In genomic region chr1:189185206-189185750, GRCm38 (mm10) we compare ENCODE assay signal across 13 mouse cellular contexts.
A peak's percentile ranks its signal among the peaks of the same experiment; 100 is the strongest.
DNase-seq lines count a peak whose midpoint lies in the region; ATAC-seq lines count a peak whose summit lies in the region.
"Had no signal": no experiment of that assay in that cellular context is flagged by ENCODE, and none has a peak within 500 bp of the region (broad histone marks: within the 10 kb centered on the region; RNA-seq: fewer than 3 reads in every experiment).

No protein-coding gene starts in this region.

- H3K27me3 ChIP-seq in embryonic facial prominence, embryonic 11.5 days (ENCODE audit: control insufficient read depth, insufficient read depth, low read length) = no peaks in the 10 kb centered on the region
- no peaks in the 10 kb centered on the region for H3K27me3 ChIP-seq in embryonic facial prominence, embryonic 10.5 days (replicated peaks; ENCODE audit: low read depth, poor library complexity, severe bottlenecking)
- no peaks in the 10 kb centered on the region for H3K27me3 ChIP-seq in forebrain, embryonic 11.5 days (ENCODE audit: control insufficient read depth, insufficient read depth, low read length)
- peaks cover 3% of the 10 kb centered on the region for H3K27me3 ChIP-seq in midbrain, embryonic 13.5 days
- H3K27me3 ChIP-seq: embryonic facial prominence, embryonic 12.5 days had no signal

- H3K4me3 ChIP-seq in embryonic facial prominence, embryonic 11.5 days (ENCODE audit: low read depth, low read length) = no peak overlapping the region
- H3K4me3 ChIP-seq in embryonic facial prominence, embryonic 10.5 days = no peak overlapping the region
- no peak overlapping the region for H3K4me3 ChIP-seq in forebrain, embryonic 11.5 days (ENCODE audit: low read depth, low read length)
- H3K4me3 ChIP-seq in midbrain, embryonic 13.5 days (replicated peaks) = no peak overlapping the region
- H3K4me3 ChIP-seq: embryonic facial prominence, embryonic 12.5 days had no signal

- H3K4me2 ChIP-seq in embryonic facial prominence, embryonic 11.5 days (ENCODE audit: low read depth, low read length) = no peak overlapping the region
- no peak overlapping the region for H3K4me2 ChIP-seq in forebrain, embryonic 11.5 days (ENCODE audit: low read depth, low read length, severe bottlenecking)
- H3K4me2 ChIP-seq in midbrain, embryonic 13.5 days (replicated peaks) = no peak overlapping the region
- H3K4me2 ChIP-seq: embryonic facial prominence, embryonic 12.5 days had no signal

- H3K27ac ChIP-seq in embryonic facial prominence, embryonic 11.5 days (replicated peaks; ENCODE audit: low read depth, low read length) = no peak overlapping the region
- no peak overlapping the region for H3K27ac ChIP-seq in embryonic facial prominence, embryonic 10.5 days (replicated peaks)
- peak overlapping the region; percentile 14; the same call in 1 of the 2 replicates for H3K27ac ChIP-seq in forebrain, embryonic 11.5 days (ENCODE audit: low read depth, low read length)
- H3K27ac ChIP-seq in midbrain, embryonic 13.5 days = peak overlapping the region; percentile 30; the same call in 1 of the 2 replicates
- H3K27ac ChIP-seq: embryonic facial prominence, embryonic 12.5 days had no signal

- DNase-seq in embryonic facial prominence, embryonic 11.5 days (ENCODE audit: low spot score) = no peak
- DNase-seq in embryonic facial prominence, embryonic 10.5 days (ENCODE audit: low spot score) = no peak
- DNase-seq in left cerebral cortex, postnatal 4 days = peak; percentile 14
- DNase-seq in left cerebral cortex, adult 9 months (ENCODE audit: low spot score in 2 of 2) = no peak
- DNase-seq in forebrain, embryonic 11.5 days (ENCODE audit: low spot score) = no peak
- DNase-seq in right cerebral cortex, postnatal 25 days = no peak
- DNase-seq in left cerebral cortex, postnatal 14 days (ENCODE audit: low spot score in 2 of 2) = no peak
- DNase-seq: layer of hippocampus, postnatal 36 days; lung, postnatal 36 days; thymus, adult 18-20 months had no signal

- intact Hi-C loops in left cerebral cortex, postnatal 4 days (cut with DNase I) = no loop called here
- intact Hi-C loops in left cerebral cortex, postnatal 14 days (cut with DNase I) = no loop called here

- ATAC-seq in embryonic facial prominence, embryonic 11.5 days (replicated peaks; ENCODE audit: insufficient number of reproducible peaks, low FRiP score, low TSS enrichment, low read depth) = 0 out of 2 replicates have a peak, but pooled peaks have one; percentile 48
- 0 out of 2 replicates have a peak, but pooled peaks have one; percentile 31 for ATAC-seq in forebrain, embryonic 11.5 days (replicated peaks; ENCODE audit: low FRiP score)
- no peak for ATAC-seq in midbrain, embryonic 13.5 days
- ATAC-seq: CD4-positive, CD25-positive, alpha-beta regulatory T cell, adult 4 months had no signal

- no peak overlapping the region for H3K9ac ChIP-seq in embryonic facial prominence, embryonic 11.5 days (replicated peaks; ENCODE audit: low read length)
- no peak overlapping the region for H3K9ac ChIP-seq in forebrain, embryonic 11.5 days (ENCODE audit: low read length)
- no peak overlapping the region for H3K9ac ChIP-seq in midbrain, embryonic 13.5 days (replicated peaks)
- H3K9ac ChIP-seq: embryonic facial prominence, embryonic 12.5 days had no signal

- no peaks in the 10 kb centered on the region for H3K4me1 ChIP-seq in embryonic facial prominence, embryonic 11.5 days (ENCODE audit: control insufficient read depth, insufficient read depth, low read length)
- peaks cover 9% of the 10 kb centered on the region for H3K4me1 ChIP-seq in embryonic facial prominence, embryonic 10.5 days
- peaks cover 4% of the 10 kb centered on the region; the same call in 1 of the 2 replicates for H3K4me1 ChIP-seq in forebrain, embryonic 11.5 days (replicated peaks; ENCODE audit: control insufficient read depth, insufficient read depth, low read length)
- peaks cover 20% of the 10 kb centered on the region for H3K4me1 ChIP-seq in midbrain, embryonic 13.5 days (replicated peaks)
- H3K4me1 ChIP-seq: embryonic facial prominence, embryonic 12.5 days had no signal

- WGBS in embryonic facial prominence, embryonic 11.5 days = 37% methylated on average over 7 of the region's 7 CpGs
- 41% methylated on average over 7 of the region's 7 CpGs for WGBS in embryonic facial prominence, embryonic 10.5 days
- 33% methylated on average over 7 of the region's 7 CpGs for WGBS in forebrain, embryonic 11.5 days
- 40% methylated on average over 7 of the region's 7 CpGs for WGBS in midbrain, embryonic 13.5 days

- H3K36me3 ChIP-seq in embryonic facial prominence, embryonic 11.5 days (replicated peaks; ENCODE audit: control insufficient read depth, insufficient read depth, low read depth, low read length) = no peaks in the 10 kb centered on the region
- no peaks in the 10 kb centered on the region for H3K36me3 ChIP-seq in embryonic facial prominence, embryonic 10.5 days (replicated peaks)
- no peaks in the 10 kb centered on the region for H3K36me3 ChIP-seq in forebrain, embryonic 11.5 days (ENCODE audit: control insufficient read depth, insufficient read depth, low read length)
- no peaks in the 10 kb centered on the region for H3K36me3 ChIP-seq in midbrain, embryonic 13.5 days
- H3K36me3 ChIP-seq: embryonic facial prominence, embryonic 12.5 days had no signal

- no peaks in the 10 kb centered on the region for H3K9me3 ChIP-seq in embryonic facial prominence, embryonic 11.5 days (replicated peaks; ENCODE audit: control insufficient read depth, low read length)
- no peaks in the 10 kb centered on the region for H3K9me3 ChIP-seq in embryonic facial prominence, embryonic 10.5 days
- no peaks in the 10 kb centered on the region for H3K9me3 ChIP-seq in forebrain, embryonic 11.5 days (ENCODE audit: control insufficient read depth, low read length)
- H3K9me3 ChIP-seq in midbrain, embryonic 13.5 days = no peaks in the 10 kb centered on the region
- H3K9me3 ChIP-seq: embryonic facial prominence, embryonic 12.5 days had no signal

Comparison
In these comparisons a context has a peak if more than half of its experiments do, and no peak if none do; other contexts are left out.
1. H3K27ac ChIP-seq: peak in forebrain, embryonic 11.5 days (single experiment) and midbrain, embryonic 13.5 days (single experiment); none in embryonic facial prominence, embryonic 11.5 days (single experiment) and embryonic facial prominence, embryonic 10.5 days (single experiment).